Mouse (Mus musculus) ES-Bruce4 (cell line): ENCODE data around the gene Zdhhc14. TPM values are rescaled to one million over a fixed set of nuclear protein-coding genes. Genes with fewer than 3 reads are reported as not detected.

ENCODE experiments used
- H3K27ac ChIP-seq: 2 replicates; pipeline ENCODE4 v1.5.1; 2012; ENCODE audit warnings: low read length, inconsistent platforms; ENCODE audit not compliant: insufficient read depth
- H3K27me3 ChIP-seq: 2 replicates; pipeline ENCODE4 v1.6.1; 2012; ENCODE audit warnings: mild to moderate bottlenecking, low read length, inconsistent platforms; ENCODE audit not compliant: control insufficient read depth, poor library complexity, insufficient read depth, severe bottlenecking
- H3K36me3 ChIP-seq: 2 replicates; pipeline ENCODE4 v1.6.1; 2012; ENCODE audit warnings: inconsistent platforms, mild to moderate bottlenecking, low read length, moderate library complexity; ENCODE audit not compliant: control insufficient read depth, poor library complexity, insufficient read depth, severe bottlenecking
- H3K4me1 ChIP-seq: one replicate; pipeline ENCODE4 v1.8.1; 2011; ENCODE audit warnings: low read length; ENCODE audit not compliant: control insufficient read depth, insufficient read depth
- H3K4me3 ChIP-seq: 2 replicates; pipeline ENCODE4 v1.5.1; 2011; ENCODE audit warnings: low read depth, mild to moderate bottlenecking, low read length
- H3K9ac ChIP-seq: 2 replicates; pipeline ENCODE4 v1.6.1; 2012; ENCODE audit warnings: low read depth, mild to moderate bottlenecking, inconsistent platforms; ENCODE audit not compliant: poor library complexity, severe bottlenecking
- H3K9me3 ChIP-seq: replicated peaks from 2 replicates; pipeline ENCODE4 v1.6.1; 2012; ENCODE audit warnings: mild to moderate bottlenecking, low read length, inconsistent platforms; ENCODE audit not compliant: control insufficient read depth, poor library complexity, insufficient read depth, severe bottlenecking
- CTCF ChIP-seq: IDR thresholded peaks from one replicate; pipeline ENCODE4 v1.8.1; 2011; ENCODE audit warnings: low read depth, low read length
- EP300 ChIP-seq: IDR thresholded peaks from 2 replicates; pipeline ENCODE4 v1.6.1; 2011; ENCODE audit warnings: low read depth, low read length; ENCODE audit not compliant: insufficient read depth
- POLR2A ChIP-seq: IDR thresholded peaks from one replicate; pipeline ENCODE4 v1.8.1; 2011; ENCODE audit warnings: low read length; ENCODE audit not compliant: insufficient read depth
- polyA plus RNA-seq: library from polyadenylated mRNA; stranded (reverse); fragments of >200 nt; gene quantifications from 2 replicates; pipeline ENCODE4 v1.2.4, GENCODE M21; 2011; ENCODE audit warnings: low read depth; ENCODE audit not compliant: missing spikeins, insufficient read depth, insufficient read length

Zdhhc14 gene
- polyA plus RNA-seq = 1.0 and 1.1 TPM in 2 replicates

- H3K27me3 ChIP-seq = peaks cover 9% of the 10 kb centered on the region
- H3K4me1 ChIP-seq = no peaks in the 10 kb centered on the region
- H3K27ac ChIP-seq = no peak within 1 kb of the TSS
- H3K4me3 ChIP-seq = peak within 1 kb of the TSS; percentile 81
- no peaks in the 10 kb centered on the region for H3K36me3 ChIP-seq
- H3K9ac ChIP-seq = peak within 1 kb of the TSS; percentile 83
- TF ChIP-seq CTCF (no peak), EP300 (no peak), POLR2A (no peak)
- no peaks in the 10 kb centered on the region for H3K9me3 ChIP-seq
These were observed at the start of gene Zdhhc14 for GRCm38 (mm10) chr17:5491801-5492745. Gene Zdhhc14, plus strand, starts transcription at chr17:5492557.

GRCm38 (mm10) chr17:5443260-5443659, 49.1 kb upstream of the Zdhhc14 start:
- Histone ChIP-seq H3K36me3 (no peaks in the 10 kb centered on the region), H3K27me3 (no peaks in the 10 kb centered on the region), H3K9me3 (no peaks in the 10 kb centered on the region), H3K4me1 (no peaks in the 10 kb centered on the region), H3K27ac (no peak overlapping the region), H3K9ac (no peak overlapping the region), H3K4me3 (no peak overlapping the region)
- no peak for TF ChIP-seq EP300
- no peak for TF ChIP-seq CTCF
- TF ChIP-seq POLR2A = no peak

GRCm38 (mm10) chr17:5443751-5444150, 48.6 kb upstream of the Zdhhc14 start:
- Histone ChIP-seq H3K9ac (no peak overlapping the region), H3K9me3 (no peaks in the 10 kb centered on the region), H3K4me1 (no peaks in the 10 kb centered on the region), H3K36me3 (no peaks in the 10 kb centered on the region), H3K27ac (no peak overlapping the region), H3K27me3 (no peaks in the 10 kb centered on the region), H3K4me3 (no peak overlapping the region)
- no peak for TF ChIP-seq CTCF
- no peak for TF ChIP-seq POLR2A
- TF ChIP-seq EP300 = no peak

GRCm38 (mm10) chr17:5453657-5454056, 38.7 kb upstream of the Zdhhc14 start:
- no peaks in the 10 kb centered on the region for H3K27me3 ChIP-seq
- no peak overlapping the region for H3K4me3 ChIP-seq
- no peak overlapping the region for H3K9ac ChIP-seq
- H3K36me3 ChIP-seq = no peaks in the 10 kb centered on the region
- H3K9me3 ChIP-seq = no peaks in the 10 kb centered on the region
- H3K27ac ChIP-seq = no peak overlapping the region
- no peaks in the 10 kb centered on the region for H3K4me1 ChIP-seq
- no peak for TF ChIP-seq CTCF

- no peaks in the 10 kb centered on the region for H3K36me3 ChIP-seq
- H3K4me3 ChIP-seq = no peak overlapping the region
These were observed 28.4 kb upstream of the Zdhhc14 start for GRCm38 (mm10) chr17:5463912-5464311.

GRCm38 (mm10) chr17:5466736-5467135, 25.6 kb upstream of the Zdhhc14 start:
- Histone ChIP-seq H3K9me3 (no peaks in the 10 kb centered on the region), H3K27me3 (no peaks in the 10 kb centered on the region), H3K36me3 (no peaks in the 10 kb centered on the region), H3K4me3 (no peak overlapping the region), H3K27ac (no peak overlapping the region), H3K4me1 (no peaks in the 10 kb centered on the region), H3K9ac (no peak overlapping the region)
- TF ChIP-seq CTCF (no peak), EP300 (no peak)

More at GRCm38 (mm10) chr17:5463912-5464311, 28.4 kb upstream of the Zdhhc14 start:
- H3K4me1 ChIP-seq = no peaks in the 10 kb centered on the region
- no peaks in the 10 kb centered on the region for H3K9me3 ChIP-seq
- H3K27ac ChIP-seq = no peak overlapping the region
- TF ChIP-seq POLR2A (no peak), EP300 (no peak), CTCF (no peak)
- H3K27me3 ChIP-seq = no peaks in the 10 kb centered on the region
- no peak overlapping the region for H3K9ac ChIP-seq
